Mouse (Mus musculus) left cerebral cortex, postnatal 14 days (tissue): ENCODE measurements around the gene Hspa4. TPM values are rescaled to one million over a fixed set of nuclear protein-coding genes. Genes with fewer than 3 reads are reported as not detected.
A peak's percentile ranks its signal among the peaks of the same experiment; 100 is the strongest.

Experiments used
- DNase-seq, 2 experiments: peaks; one replicate each; pipeline ENCODE4 v3.0.0; 2021 to 2022; ENCODE audit warnings: low spot score in 2 of 2, mixed read lengths in 1 of 2
- intact Hi-C: fragments of 180-260 bp; cut with DNase I; formaldehyde crosslinking; loops from one replicate; pipeline ENCODE4 v1.15.1; 2025
- total RNA-seq, 2 experiments: library from RNA; stranded (reverse); gene quantifications; 2 replicates each; pipeline ENCODE4 v1.2.3; 2021

The Hspa4 gene
- total RNA-seq, 2 experiments from 2014 or later = 186 to 187 TPM

DNA sequence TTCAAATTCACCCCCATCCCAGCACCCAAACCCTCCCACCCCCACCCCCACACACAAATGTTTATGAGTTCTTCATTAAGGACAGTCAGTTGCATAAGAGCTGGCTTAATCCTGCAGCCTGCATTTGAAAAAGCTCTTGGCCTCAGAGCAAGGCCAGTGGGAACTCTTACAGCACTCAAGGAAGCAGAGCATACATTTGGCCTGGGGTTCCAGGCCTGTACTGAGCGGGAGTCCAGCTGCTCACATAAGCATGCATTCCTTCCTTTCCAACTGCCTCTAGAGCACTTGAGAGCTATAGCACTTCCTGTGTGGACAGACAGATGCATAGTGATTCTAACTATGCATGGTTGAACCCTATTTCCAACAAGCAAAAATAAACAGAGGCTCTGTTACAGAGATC, 40.2 kb downstream of the Hspa4 start:
- no peak for DNase-seq
- intact Hi-C loops = no loop called here

DNA sequence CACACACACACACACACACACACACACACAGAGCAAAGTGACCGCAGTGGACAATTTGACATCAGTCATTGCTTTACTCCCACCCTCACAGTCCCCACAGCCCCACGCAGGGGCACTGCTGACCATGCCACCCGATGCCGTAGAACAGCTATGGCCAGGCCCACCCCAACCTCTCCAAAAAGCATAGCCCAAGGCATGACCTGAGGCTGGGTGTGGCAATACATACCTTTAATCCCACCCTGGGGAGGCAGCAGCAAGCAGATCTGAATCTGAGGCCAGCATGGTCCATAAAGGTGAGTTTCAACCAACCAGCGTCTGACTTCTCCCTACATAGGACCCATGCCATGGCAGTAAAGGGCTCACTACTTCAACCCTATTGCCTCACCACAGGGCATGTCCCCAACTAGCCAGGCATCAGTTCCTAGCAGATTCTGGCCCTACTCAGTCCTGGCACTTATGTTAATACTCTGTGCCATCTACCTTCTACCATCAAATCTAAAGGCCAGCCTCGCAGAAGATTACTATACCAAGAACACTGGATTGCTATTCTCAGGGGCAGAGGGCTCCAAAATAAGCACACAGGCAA, 41.1 kb downstream of the Hspa4 start:
- intact Hi-C loops = loop anchor here (10.0 kb wide), 2 partner anchors 494 to 734 kb away; partner anchors contain the start of gene Fstl4

DNA sequence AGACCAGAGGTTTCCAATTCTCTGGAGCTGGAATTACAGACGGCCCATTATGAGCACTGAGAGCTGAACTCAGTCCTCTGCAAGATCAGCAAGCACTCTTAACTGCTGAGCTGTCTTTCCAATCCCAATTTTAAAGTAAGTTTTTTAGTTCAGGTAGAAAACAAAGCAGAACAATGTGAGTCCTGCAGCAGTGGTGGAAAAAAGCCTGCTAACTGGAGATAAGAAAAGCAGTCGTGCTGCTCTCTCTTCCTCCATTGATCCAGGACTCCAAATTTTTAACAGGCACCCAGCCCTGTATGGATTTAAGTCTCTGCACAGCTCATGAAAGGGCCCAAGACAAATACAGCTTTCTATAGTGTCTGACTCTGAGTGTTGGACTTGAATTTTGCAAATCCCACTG, 43.3 kb downstream of the Hspa4 start:
- intact Hi-C loops = loop anchor here (10.0 kb wide), 2 partner anchors 492 to 732 kb away; partner anchors contain the start of gene Fstl4
- no peak for DNase-seq

More for the DNA sequence above, 41.1 kb downstream of the Hspa4 start:
- no peak for DNase-seq

DNA sequence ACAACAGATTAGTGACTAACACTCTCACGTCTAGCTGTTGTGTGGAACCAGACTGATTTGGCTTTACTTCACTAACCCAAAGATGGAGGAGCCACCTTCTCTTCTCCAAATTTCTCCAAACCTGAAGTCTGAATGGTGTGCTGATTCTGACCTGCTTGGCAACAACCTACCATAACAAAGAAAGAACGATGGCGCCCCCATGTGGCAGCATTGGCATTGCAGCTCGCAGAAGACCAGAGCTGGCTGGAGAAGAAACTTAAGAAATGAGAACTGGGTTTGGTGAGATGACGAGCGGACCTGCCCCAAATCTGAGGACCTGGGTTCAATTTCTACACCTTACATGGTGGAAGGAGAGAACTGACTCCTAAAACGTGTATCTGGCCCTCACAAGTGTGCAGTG, 45.3 kb downstream of the Hspa4 start:
- DNase-seq = peak; percentile 92
- intact Hi-C loops = loop anchor here (2.0 to 10.0 kb wide), 3 partner anchors 490 to 834 kb away; partner anchors contain the start of gene Fstl4

DNA sequence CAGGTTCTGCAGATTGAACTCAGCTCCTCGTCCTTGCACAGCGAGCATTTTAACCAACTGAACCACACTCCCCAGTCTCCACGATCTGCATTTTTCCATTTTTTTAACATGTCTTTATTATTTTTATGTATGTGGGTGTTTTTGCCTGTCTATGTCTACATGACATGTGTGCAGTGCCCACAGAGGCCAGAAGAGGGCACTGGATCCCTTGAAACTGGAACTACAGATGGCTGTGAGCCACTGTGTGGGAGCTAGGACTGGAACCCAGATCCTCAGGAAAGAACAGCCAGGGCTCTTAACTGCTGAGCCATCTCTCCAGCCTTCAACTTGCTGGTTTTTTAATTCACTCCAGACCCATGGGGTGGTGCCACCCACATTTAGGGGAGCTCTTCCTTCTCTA, 45.8 kb downstream of the Hspa4 start:
- intact Hi-C loops = loop anchor here (2.0 to 10.0 kb wide), 3 partner anchors 490 to 834 kb away; partner anchors contain the start of gene Fstl4
- peak; percentile 30 to 39 for DNase-seq

DNA sequence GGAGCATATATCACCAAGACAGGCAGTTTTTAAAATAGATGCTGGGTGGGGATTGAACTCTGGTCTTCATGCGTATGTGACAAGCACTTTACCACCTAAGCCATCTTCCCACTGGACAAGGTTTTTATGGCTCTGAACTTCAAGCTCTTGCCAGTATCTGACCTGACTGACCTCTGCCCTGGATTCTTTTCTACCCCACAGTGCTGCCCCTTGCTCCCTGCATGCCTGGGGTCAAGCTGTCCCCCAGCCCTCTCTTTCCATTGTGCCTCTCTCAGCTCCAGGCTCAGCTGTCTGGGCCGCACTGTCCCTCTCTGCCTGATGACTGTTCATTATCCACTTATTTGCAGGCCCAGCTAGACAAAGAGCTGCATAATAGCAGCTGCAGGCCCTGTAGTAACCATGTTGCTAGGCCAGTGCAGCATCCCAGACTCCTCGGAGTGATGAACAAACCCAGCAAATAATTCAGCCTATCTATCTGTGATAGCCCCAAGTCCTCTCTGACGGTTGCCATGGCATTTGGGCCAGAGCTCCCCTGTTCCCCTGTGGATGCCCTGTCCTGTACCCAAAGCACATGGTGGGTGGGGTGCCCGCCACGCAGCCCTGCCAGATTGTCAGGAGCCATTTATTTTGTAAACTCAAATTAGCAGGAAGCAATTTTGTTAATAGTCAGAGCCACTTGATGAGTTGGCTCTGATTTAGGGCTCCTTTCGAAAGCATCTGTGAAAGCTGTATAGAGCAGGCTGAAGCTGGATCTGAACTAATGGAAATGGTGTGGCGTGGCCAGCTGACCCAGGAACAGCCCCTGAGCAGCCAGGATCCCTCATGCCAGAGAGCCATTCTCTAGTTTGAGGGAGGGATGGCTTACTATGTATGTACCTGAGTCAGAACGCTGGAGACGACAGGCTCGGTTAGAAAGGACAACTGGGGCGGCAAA, 47.8 kb downstream of the Hspa4 start:
- intact Hi-C loops = loop anchor here (10.0 kb wide), 2 partner anchors 488 to 728 kb away; partner anchors contain the start of gene Fstl4
- no peak for DNase-seq

DNA sequence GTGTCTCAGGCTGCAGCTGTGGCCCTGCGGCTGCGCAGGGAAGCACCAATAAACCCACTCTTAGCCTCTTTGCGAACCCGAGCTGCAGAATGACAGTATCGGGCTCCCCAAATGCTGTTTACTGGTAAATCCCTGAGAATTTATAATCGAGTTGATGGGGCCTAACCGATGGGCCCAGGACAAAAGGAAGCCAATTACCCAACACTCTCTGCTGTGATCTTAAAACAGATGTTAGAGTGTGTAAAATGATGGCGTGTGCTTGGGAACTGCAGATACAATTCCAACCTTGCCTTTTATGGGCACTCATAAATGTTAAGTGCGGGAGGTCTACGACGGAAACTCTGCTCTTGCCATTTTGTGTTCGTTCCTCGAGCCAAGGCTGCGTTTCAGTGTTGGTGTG, 49.5 kb downstream of the Hspa4 start:
- intact Hi-C loops = loop anchor here (10.0 kb wide), 2 partner anchors 486 to 726 kb away; partner anchors contain the start of gene Fstl4
- no peak for DNase-seq

DNA sequence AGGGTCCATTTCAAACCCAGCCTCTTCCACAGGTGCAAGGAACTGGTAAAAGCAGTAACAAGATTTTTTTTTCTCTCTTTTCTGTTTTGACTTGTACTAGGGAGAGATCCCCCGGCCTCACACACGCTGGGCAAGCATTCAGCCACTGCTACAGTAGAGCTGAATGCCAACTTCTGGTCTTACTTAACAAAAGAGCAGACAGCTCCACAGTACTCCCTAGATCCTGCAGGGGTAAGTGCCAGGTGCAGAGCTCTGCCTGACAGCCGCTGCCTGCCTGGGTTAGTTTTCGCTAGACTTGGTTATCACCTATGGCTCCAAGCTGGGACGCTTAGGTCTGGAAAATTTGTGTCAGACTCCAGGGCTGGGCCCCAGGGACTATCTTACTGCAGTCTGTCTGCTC, 50.6 kb downstream of the Hspa4 start:
- intact Hi-C loops = loop anchor here (10.0 kb wide), 2 partner anchors 485 to 725 kb away; partner anchors contain the start of gene Fstl4
- DNase-seq = no peak

DNA sequence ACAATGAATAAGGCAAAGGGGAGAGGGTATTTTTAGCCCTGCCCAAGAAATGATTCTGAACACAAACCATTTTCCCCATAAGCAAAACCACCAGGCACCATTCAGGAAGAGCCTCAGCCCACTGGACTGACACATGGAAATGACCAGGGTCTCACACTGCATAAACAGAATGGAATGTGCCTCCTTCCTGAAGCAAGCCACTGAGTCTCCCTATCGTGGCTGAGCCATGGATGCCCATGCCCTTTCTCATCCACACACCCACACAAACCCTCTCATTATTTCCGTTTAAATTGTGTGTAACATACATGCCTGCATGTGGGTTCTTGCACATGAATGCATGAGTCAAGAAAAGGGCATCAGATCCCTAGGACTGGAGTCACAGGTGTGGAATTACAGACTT, 54.7 kb downstream of the Hspa4 start:
- no peak for DNase-seq
- intact Hi-C loops = no loop called here

DNA sequence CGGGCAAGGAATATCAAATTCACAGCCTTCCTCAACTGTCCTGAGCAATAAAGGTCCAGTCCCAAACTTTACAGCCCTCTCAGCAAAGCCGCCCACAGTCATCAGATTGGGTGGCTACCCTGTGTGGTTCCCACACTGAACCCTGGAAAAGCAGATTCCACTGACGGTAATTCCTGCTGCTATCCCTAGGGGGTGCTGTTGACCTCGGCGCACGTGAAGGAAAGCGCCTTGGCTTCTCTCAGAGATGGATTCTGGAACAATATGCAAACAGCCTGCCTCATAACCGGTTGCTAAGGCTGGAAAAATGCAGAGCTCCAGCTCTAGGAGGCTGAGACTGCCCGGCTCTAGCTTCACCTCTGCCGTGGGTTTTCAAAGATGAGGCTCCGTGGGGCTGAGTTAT, 57.1 kb downstream of the Hspa4 start:
- DNase-seq = peak; percentile 30 to 42
- intact Hi-C loops = no loop called here

DNA sequence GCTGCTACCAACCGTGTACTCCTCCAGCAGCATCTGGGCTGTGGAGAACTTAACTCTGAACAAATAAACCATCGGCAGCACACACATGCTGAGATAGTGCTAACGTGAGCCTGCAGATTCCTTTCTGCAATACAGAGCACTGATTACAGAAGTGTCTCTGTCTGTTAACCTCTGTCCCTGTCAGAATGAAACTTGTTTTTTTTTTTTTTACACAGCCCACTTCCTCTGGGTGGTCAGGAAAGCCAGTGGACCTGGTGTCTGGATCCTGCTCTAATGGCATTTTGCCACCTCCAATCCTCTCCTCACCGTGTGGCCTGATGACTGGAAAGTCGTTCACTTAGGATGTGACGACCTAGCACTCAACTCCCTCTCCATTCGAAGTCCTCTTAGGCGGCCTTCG, 66.7 kb downstream of the Hspa4 start:
- DNase-seq = no peak
- intact Hi-C loops = no loop called here

DNA sequence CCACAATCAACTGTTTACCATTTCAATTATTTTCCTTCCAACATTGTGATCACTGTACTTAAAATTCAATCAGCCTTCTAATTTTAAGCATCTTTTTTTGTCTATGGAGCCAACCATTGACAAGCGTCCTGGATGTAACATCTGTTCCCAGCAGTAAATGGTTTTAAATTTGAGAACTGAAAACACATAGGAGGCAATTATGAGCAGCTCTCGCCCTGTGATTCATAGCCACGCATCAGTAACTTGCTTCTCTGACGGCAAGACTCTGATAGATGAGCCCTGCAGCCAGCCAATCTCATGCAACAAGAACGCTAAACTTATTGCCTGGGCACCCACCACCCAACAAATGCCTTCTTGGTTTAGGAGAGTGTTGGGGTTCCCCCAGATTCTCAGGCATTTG, 68.4 kb downstream of the Hspa4 start:
- no peak for DNase-seq
- intact Hi-C loops = no loop called here

DNA sequence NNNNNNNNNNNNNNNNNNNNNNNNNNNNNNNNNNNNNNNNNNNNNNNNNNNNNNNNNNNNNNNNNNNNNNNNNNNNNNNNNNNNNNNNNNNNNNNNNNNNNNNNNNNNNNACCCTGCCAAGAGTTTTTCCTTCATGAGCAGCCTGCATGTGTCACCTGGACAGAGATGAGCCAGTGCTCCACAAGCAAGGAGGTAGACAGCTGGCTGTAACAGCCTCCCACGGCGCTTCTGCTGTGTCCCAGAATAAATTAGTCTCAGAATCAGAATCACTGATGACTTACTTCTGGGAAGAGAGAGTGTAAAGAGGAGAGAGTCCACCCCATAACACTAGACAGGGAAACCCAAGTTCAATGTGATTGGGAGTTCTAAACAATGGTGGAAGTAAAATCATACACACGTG, 71.2 kb downstream of the Hspa4 start:
- intact Hi-C loops = no loop called here
- DNase-seq = peak; percentile 61 to 76

DNA sequence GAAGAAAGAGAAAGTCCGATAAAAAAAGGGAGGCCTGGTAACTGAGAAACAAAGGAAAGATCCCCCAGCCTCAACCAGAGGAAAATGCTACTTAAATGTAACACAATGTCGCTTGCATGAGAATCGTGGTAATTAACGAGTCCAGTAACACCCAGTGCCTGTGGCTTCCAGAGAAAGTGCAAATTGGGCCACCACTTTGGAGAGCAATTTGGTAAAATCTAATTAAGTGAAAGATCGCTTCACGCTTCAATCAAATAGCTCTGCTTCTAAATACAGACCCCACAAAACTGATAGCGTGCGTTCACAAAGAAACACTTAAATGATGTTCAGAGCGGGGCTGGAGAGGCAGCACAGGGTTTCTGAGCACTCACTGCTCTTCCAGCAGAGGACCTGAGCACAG, 89.4 kb downstream of the Hspa4 start:
- intact Hi-C loops = no loop called here
- no peak for DNase-seq

Other genes starting within 250 kb of the Hspa4 start
- 1 to 10 TPM; 8.6 to 9.4 TPM for gene Zcchc10, start 24.2 kb upstream of the Hspa4 start, total RNA-seq
- gene Aff4, start 50.4 kb upstream of the Hspa4 start, total RNA-seq = 100 to 1,000 TPM; 161 to 169 TPM
- gene Leap2, start 122.7 kb upstream of the Hspa4 start, total RNA-seq = not detected
- 100 to 1,000 TPM; 556 to 597 TPM for gene Uqcrq, start 130.4 kb upstream of the Hspa4 start, total RNA-seq
- 1 to 10 TPM in 1 of 2 experiments, under 1 TPM in 1; 0.55 to 1.1 TPM for gene Gdf9, start 130.6 kb upstream of the Hspa4 start, total RNA-seq
- gene Gm10447, start 156.7 kb upstream of the Hspa4 start, total RNA-seq = not detected
- 1 to 10 TPM; 3.8 to 4.6 TPM for gene Shroom1, start 156.7 kb upstream of the Hspa4 start, total RNA-seq
- gene Gm9837, start 170.0 kb upstream of the Hspa4 start, total RNA-seq = under 1 TPM in 1 of 2 experiments, not detected in 1; 0.51 TPM
- gene Gm9945, start 179.7 kb upstream of the Hspa4 start, total RNA-seq = 1 to 10 TPM; 2.2 to 3.6 TPM
- gene Sowaha, start 179.8 kb upstream of the Hspa4 start, total RNA-seq = 10 to 100 TPM; 71.5 to 74.7 TPM
- gene Sept8, start 218.8 kb upstream of the Hspa4 start, total RNA-seq = 100 to 1,000 TPM; 253 to 267 TPM